Mouse (Mus musculus): ENCODE data around the gene Tmem200b. TPM values are rescaled to one million over a fixed set of nuclear protein-coding genes. Genes with fewer than 3 reads are reported as not detected.

The Tmem200b gene
- polyA plus RNA-seq, 1 experiment = 0.76 TPM

DNA sequence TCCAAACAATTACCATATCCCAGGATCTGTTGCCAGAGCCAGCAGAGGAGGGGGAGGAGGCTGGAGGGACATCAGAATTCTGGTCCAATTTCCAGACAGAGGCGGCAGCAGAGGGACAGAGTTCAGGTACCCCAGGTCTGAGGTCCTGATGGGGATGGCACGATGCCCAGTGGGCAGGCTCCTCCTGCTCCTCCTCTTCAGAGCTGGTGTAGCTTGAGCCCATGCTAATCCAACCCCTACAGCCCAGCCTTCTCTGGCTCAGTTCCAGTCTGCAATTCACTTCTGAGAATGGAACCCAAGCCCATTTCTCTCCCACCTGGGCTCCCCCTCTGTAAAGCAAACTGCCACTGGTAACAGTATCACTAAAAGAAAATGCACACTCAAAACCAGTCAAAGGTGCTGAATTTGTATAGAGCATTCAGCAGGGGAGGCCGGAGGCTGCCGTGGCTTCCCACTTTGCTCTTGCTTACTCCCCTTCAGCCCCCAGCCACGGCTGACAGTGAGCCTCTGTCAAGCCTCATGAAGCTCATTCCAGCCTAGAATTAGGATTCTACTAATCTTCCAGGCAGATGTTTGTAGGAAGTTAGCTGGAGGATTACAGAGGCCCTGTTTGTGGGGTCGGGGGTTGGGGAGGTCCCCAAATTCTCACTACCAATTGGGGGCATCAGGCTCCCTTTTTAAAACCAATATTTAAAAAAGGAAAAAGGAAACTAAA lies 2.7 kb downstream of the Tmem200b start:
- Histone ChIP-seq H3K27me3 (ENCODE audit: control insufficient read depth, insufficient read depth, insufficient read length) (peaks cover 6% of the 10 kb centered on the region), H3K36me3 (ENCODE audit: control insufficient read depth, insufficient read depth) (no peaks in the 10 kb centered on the region), H3K79me2 (ENCODE audit: control insufficient read depth, insufficient read depth) (no peaks in the 10 kb centered on the region), H3K4me2 (ENCODE audit: low read depth) (no peak overlapping the region), H3ac (ENCODE audit: control insufficient read depth, insufficient read length) (no peak overlapping the region), H3K4me3 (no peak overlapping the region)
- TF ChIP-seq CEBPB (IDR thresholded peaks at IDR 0.05; ENCODE audit: insufficient read depth, poor library complexity, severe bottlenecking) (no peak), REST (IDR thresholded peaks at IDR 0.05; ENCODE audit: insufficient read depth, insufficient read length) (no peak), SRF (IDR thresholded peaks at IDR 0.05; ENCODE audit: control insufficient read depth, insufficient read length, low read depth) (no peak), POLR2A (IDR thresholded peaks at IDR 0.05; ENCODE audit: insufficient read length, low read depth) (no peak), TCF3 (IDR thresholded peaks at IDR 0.05; ENCODE audit: insufficient read length, low read depth) (no peak), USF1 (IDR thresholded peaks at IDR 0.05; ENCODE audit: low read depth) (no peak), MAX (IDR thresholded peaks at IDR 0.05; ENCODE audit: low read depth) (no peak), TCF12 (IDR thresholded peaks at IDR 0.05; ENCODE audit: insufficient read depth, poor library complexity, severe bottlenecking) (no peak), E2F4 (IDR thresholded peaks at IDR 0.05; ENCODE audit: insufficient read depth) (no peak), MYOG (IDR thresholded peaks at IDR 0.05; ENCODE audit: control insufficient read depth in 1 of 3, insufficient read depth in 1 of 3, insufficient read length in 2 of 3, low read depth in 2 of 3) (no peak), POLR2AphosphoS2 (IDR thresholded peaks at IDR 0.05; ENCODE audit: insufficient read length, low read depth) (no peak), MYOD1 (IDR thresholded peaks at IDR 0.05; ENCODE audit: control insufficient read depth in 1 of 3, insufficient read length in 2 of 3, low read depth in 2 of 3) (no peak)

DNA sequence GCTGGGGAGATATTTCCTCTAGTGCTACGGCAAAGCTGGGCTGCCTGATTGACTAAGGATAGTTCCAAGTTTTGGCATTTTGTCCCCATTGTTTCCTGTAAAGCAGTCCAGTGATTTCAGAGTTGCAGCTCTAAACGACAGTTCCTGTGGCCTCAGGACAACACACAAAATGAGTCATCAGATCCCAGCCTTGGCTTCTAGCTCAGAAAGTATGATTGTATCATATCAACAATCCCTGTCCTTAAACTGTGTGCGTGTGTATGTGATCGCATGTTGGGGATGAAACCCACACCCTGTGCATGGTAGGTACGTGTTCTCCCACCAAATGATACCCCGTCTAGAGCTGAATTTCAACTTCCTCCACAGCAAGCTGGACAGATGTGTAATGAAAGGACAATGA lies 7.6 kb downstream of the Tmem200b start:
- no peaks in the 10 kb centered on the region for H3K27me3 ChIP-seq (ENCODE audit: control insufficient read depth, insufficient read depth, insufficient read length)
- no peak overlapping the region for H3K4me3 ChIP-seq
- no peaks in the 10 kb centered on the region for H3K79me2 ChIP-seq (ENCODE audit: control insufficient read depth, insufficient read depth)
- no peaks in the 10 kb centered on the region for H3K36me3 ChIP-seq (ENCODE audit: control insufficient read depth, insufficient read depth)
- no peak overlapping the region for H3K4me2 ChIP-seq (ENCODE audit: low read depth)
- TF ChIP-seq POLR2AphosphoS2 (IDR thresholded peaks at IDR 0.05; ENCODE audit: insufficient read length, low read depth) (no peak), MYOG (IDR thresholded peaks at IDR 0.05; ENCODE audit: control insufficient read depth in 1 of 3, insufficient read depth in 1 of 3, insufficient read length in 2 of 3, low read depth in 2 of 3) (no peak), TCF12 (IDR thresholded peaks at IDR 0.05; ENCODE audit: insufficient read depth, poor library complexity, severe bottlenecking) (no peak), TCF3 (IDR thresholded peaks at IDR 0.05; ENCODE audit: insufficient read length, low read depth) (no peak), MYOD1 (IDR thresholded peaks at IDR 0.05; ENCODE audit: control insufficient read depth in 1 of 3, insufficient read length in 2 of 3, low read depth in 2 of 3) (no peak), MAX (IDR thresholded peaks at IDR 0.05; ENCODE audit: low read depth) (no peak), USF1 (IDR thresholded peaks at IDR 0.05; ENCODE audit: low read depth) (no peak), REST (IDR thresholded peaks at IDR 0.05; ENCODE audit: insufficient read depth, insufficient read length) (no peak), CEBPB (IDR thresholded peaks at IDR 0.05; ENCODE audit: insufficient read depth, poor library complexity, severe bottlenecking) (no peak), E2F4 (IDR thresholded peaks at IDR 0.05; ENCODE audit: insufficient read depth) (no peak), POLR2A (IDR thresholded peaks at IDR 0.05; ENCODE audit: insufficient read length, low read depth) (no peak), SRF (IDR thresholded peaks at IDR 0.05; ENCODE audit: control insufficient read depth, insufficient read length, low read depth) (no peak)
- no peak overlapping the region for H3ac ChIP-seq (ENCODE audit: control insufficient read depth, insufficient read length)

DNA sequence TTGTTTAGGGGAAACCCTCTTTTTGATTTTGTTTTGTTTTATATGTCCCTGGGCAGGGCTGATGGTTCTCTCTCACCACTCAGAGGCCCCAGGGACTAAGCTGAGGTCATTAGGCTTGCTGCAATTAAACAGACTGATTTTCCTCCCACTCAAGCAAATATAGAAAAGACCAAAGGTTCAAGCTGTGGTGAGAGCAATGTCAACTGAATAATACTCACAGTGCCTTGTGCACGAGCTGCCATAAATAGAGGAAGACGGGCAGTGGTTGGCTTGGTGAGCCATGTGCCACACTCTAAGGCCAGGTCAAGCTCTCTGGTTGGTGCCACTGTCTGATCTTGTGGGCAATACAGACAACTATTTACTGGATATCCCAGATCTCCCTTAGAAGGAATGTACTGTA lies 17.9 kb downstream of the Tmem200b start:
- TF ChIP-seq TCF12 (IDR thresholded peaks at IDR 0.05; ENCODE audit: insufficient read depth, poor library complexity, severe bottlenecking) = no peak
- no peak for TF ChIP-seq E2F4 (IDR thresholded peaks at IDR 0.05; ENCODE audit: insufficient read depth)
- TF ChIP-seq MYOG (IDR thresholded peaks at IDR 0.05; ENCODE audit: control insufficient read depth in 1 of 3, insufficient read depth in 1 of 3, insufficient read length in 2 of 3, low read depth in 2 of 3) = no peak
- no peak for TF ChIP-seq REST (IDR thresholded peaks at IDR 0.05; ENCODE audit: insufficient read depth, insufficient read length)
- no peak for TF ChIP-seq POLR2A (IDR thresholded peaks at IDR 0.05; ENCODE audit: insufficient read length, low read depth)
- no peak for TF ChIP-seq MYOD1 (IDR thresholded peaks at IDR 0.05; ENCODE audit: control insufficient read depth in 1 of 3, insufficient read length in 2 of 3, low read depth in 2 of 3)
- no peak for TF ChIP-seq CEBPB (IDR thresholded peaks at IDR 0.05; ENCODE audit: insufficient read depth, poor library complexity, severe bottlenecking)
- TF ChIP-seq TCF3 (IDR thresholded peaks at IDR 0.05; ENCODE audit: insufficient read length, low read depth) = no peak
- no peak for TF ChIP-seq MAX (IDR thresholded peaks at IDR 0.05; ENCODE audit: low read depth)
- TF ChIP-seq SRF (IDR thresholded peaks at IDR 0.05; ENCODE audit: control insufficient read depth, insufficient read length, low read depth) = no peak
- no peak for TF ChIP-seq POLR2AphosphoS2 (IDR thresholded peaks at IDR 0.05; ENCODE audit: insufficient read length, low read depth)
- no peak for TF ChIP-seq USF1 (IDR thresholded peaks at IDR 0.05; ENCODE audit: low read depth)
- Histone ChIP-seq H3K36me3 (ENCODE audit: control insufficient read depth, insufficient read depth) (no peaks in the 10 kb centered on the region), H3K4me3 (no peak overlapping the region), H3K4me2 (ENCODE audit: low read depth) (no peak overlapping the region), H3K27me3 (ENCODE audit: control insufficient read depth, insufficient read depth, insufficient read length) (no peaks in the 10 kb centered on the region), H3K79me2 (ENCODE audit: control insufficient read depth, insufficient read depth) (no peaks in the 10 kb centered on the region), H3ac (ENCODE audit: control insufficient read depth, insufficient read length) (no peak overlapping the region)

DNA sequence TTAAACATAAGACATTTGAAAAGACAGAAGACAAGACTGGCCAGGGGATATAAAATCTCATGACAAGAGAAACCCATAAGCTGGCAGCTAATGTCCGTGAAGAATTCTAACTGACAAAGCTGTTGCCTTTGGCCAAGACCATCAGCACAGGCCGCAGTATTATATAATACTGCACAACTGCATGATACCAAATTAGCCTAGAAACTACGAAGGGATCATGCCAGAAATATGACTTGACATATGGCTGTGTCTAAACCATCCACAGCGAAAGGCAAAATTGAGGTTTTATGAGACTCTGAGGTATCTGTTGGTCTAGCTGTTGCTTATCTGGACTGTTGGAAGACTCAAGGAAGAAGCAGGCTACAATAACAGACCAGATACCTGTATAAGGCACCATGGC lies 19.3 kb downstream of the Tmem200b start:
- no peaks in the 10 kb centered on the region for H3K36me3 ChIP-seq (ENCODE audit: control insufficient read depth, insufficient read depth)
- H3K4me3 ChIP-seq = no peak overlapping the region
- H3K27me3 ChIP-seq (ENCODE audit: control insufficient read depth, insufficient read depth, insufficient read length) = no peaks in the 10 kb centered on the region
- no peak overlapping the region for H3K4me2 ChIP-seq (ENCODE audit: low read depth)
- TF ChIP-seq POLR2A (IDR thresholded peaks at IDR 0.05; ENCODE audit: insufficient read length, low read depth) = no peak
- TF ChIP-seq TCF3 (IDR thresholded peaks at IDR 0.05; ENCODE audit: insufficient read length, low read depth) = no peak
- no peak for TF ChIP-seq E2F4 (IDR thresholded peaks at IDR 0.05; ENCODE audit: insufficient read depth)
- TF ChIP-seq POLR2AphosphoS2 (IDR thresholded peaks at IDR 0.05; ENCODE audit: insufficient read length, low read depth) = no peak
- no peak for TF ChIP-seq MYOG (IDR thresholded peaks at IDR 0.05; ENCODE audit: control insufficient read depth in 1 of 3, insufficient read depth in 1 of 3, insufficient read length in 2 of 3, low read depth in 2 of 3)
- TF ChIP-seq REST (IDR thresholded peaks at IDR 0.05; ENCODE audit: insufficient read depth, insufficient read length) = no peak
- no peak for TF ChIP-seq MYOD1 (IDR thresholded peaks at IDR 0.05; ENCODE audit: control insufficient read depth in 1 of 3, insufficient read length in 2 of 3, low read depth in 2 of 3)
- no peak for TF ChIP-seq TCF12 (IDR thresholded peaks at IDR 0.05; ENCODE audit: insufficient read depth, poor library complexity, severe bottlenecking)
- H3K79me2 ChIP-seq (ENCODE audit: control insufficient read depth, insufficient read depth) = no peaks in the 10 kb centered on the region
- H3ac ChIP-seq (ENCODE audit: control insufficient read depth, insufficient read length) = no peak overlapping the region

All from myocyte (in vitro differentiated cells).